Mouse (Mus musculus) E14TG2a.4 (cell line): ENCODE results near the gene Eif3a.

Experiments
- CTCF ChIP-seq: conservative IDR thresholded peaks from 2 replicates; pipeline ENCODE4 v1.5.1; 2014; ENCODE audit warnings: low read length
- NANOG ChIP-seq: IDR thresholded peaks from 2 replicates; pipeline ENCODE4 v1.6.1; 2014; ENCODE audit warnings: borderline replicate concordance, low read length, mixed read lengths
- POU5F1 ChIP-seq: IDR thresholded peaks from 2 replicates; pipeline ENCODE4 v1.6.1; 2014; ENCODE audit warnings: low read length, borderline replicate concordance

GRCm38 (mm10) chr19:60773366-60773765 lies 17.1 kb downstream of the Eif3a start:
- TF ChIP-seq CTCF = no peak
- no peak for TF ChIP-seq POU5F1
- TF ChIP-seq NANOG = no peak
